ENCODE assay signal across 11 mouse cellular contexts in genomic region chr2:51284781-51285225, GRCm38 (mm10).
A peak's percentile ranks its signal among the peaks of the same experiment; 100 is the strongest.
DNase-seq lines count a peak whose midpoint lies in the region; ATAC-seq lines count a peak whose summit lies in the region.
"Had no signal": no experiment of that assay in that cellular context is flagged by ENCODE, and none has a peak within 500 bp of the region (broad histone marks: within the 10 kb centered on the region; RNA-seq: fewer than 3 reads in every experiment).

No protein-coding gene starts in this region.

- no peaks in the 10 kb centered on the region for H3K36me3 ChIP-seq in midbrain, embryonic 10.5 days
- no peaks in the 10 kb centered on the region for H3K36me3 ChIP-seq in midbrain, embryonic 16.5 days (ENCODE audit: control insufficient read depth, insufficient read depth, low read length)
- no peaks in the 10 kb centered on the region for H3K36me3 ChIP-seq in hindbrain, embryonic 15.5 days
- H3K36me3 ChIP-seq: heart, embryonic 13.5 days; liver, embryonic 13.5 days had no signal

- H3K4me2 ChIP-seq in midbrain, embryonic 16.5 days (ENCODE audit: low read length): no peak overlapping the region
- H3K4me2 ChIP-seq in hindbrain, embryonic 15.5 days: no peak overlapping the region
- H3K4me2 ChIP-seq: heart, embryonic 13.5 days; liver, embryonic 13.5 days had no signal

- H3K4me1 ChIP-seq in midbrain, embryonic 10.5 days: peaks cover 4% of the 10 kb centered on the region; the same call in 1 of the 2 replicates
- H3K4me1 ChIP-seq in midbrain, embryonic 16.5 days (ENCODE audit: control insufficient read depth, insufficient read depth, low read length): peaks cover 3% of the 10 kb centered on the region; the same call in 1 of the 2 replicates
- 0 out of 2 replicates have a peak, but pooled peaks cover 3% of the 10 kb centered on the region for H3K4me1 ChIP-seq in hindbrain, embryonic 15.5 days (replicated peaks)
- H3K4me1 ChIP-seq: liver, embryonic 13.5 days had no signal

- H3K9ac ChIP-seq in midbrain, embryonic 16.5 days (ENCODE audit: low read depth, low read length): no peak overlapping the region
- no peak overlapping the region for H3K9ac ChIP-seq in hindbrain, embryonic 15.5 days
- H3K9ac ChIP-seq: heart, embryonic 13.5 days; liver, embryonic 13.5 days had no signal

- H3K27ac ChIP-seq in midbrain, embryonic 10.5 days (replicated peaks): 0 out of 2 replicates have a peak overlapping the region, but pooled peaks have one; percentile 46
- no peak overlapping the region for H3K27ac ChIP-seq in midbrain, embryonic 16.5 days (ENCODE audit: low read length)
- no peak overlapping the region for H3K27ac ChIP-seq in hindbrain, embryonic 15.5 days (replicated peaks)
- H3K27ac ChIP-seq: heart, embryonic 13.5 days; liver, embryonic 13.5 days had no signal

- 78% methylated on average over 4 of the region's 4 CpGs for WGBS in midbrain, embryonic 10.5 days
- WGBS in midbrain, embryonic 16.5 days: 28% methylated on average over 4 of the region's 4 CpGs
- 29% methylated on average over 4 of the region's 4 CpGs for WGBS in hindbrain, embryonic 15.5 days

- H3K9me3 ChIP-seq in midbrain, embryonic 10.5 days (replicated peaks): no peaks in the 10 kb centered on the region
- H3K9me3 ChIP-seq in midbrain, embryonic 16.5 days (replicated peaks; ENCODE audit: control insufficient read depth, low read length, poor library complexity, severe bottlenecking): no peaks in the 10 kb centered on the region
- H3K9me3 ChIP-seq in hindbrain, embryonic 15.5 days: no peaks in the 10 kb centered on the region
- H3K9me3 ChIP-seq: heart, embryonic 13.5 days; liver, embryonic 13.5 days had no signal

- 0 out of 2 replicates have a peak, but pooled peaks have one; percentile 23 for ATAC-seq in frontal cortex, adult (ENCODE audit: low TSS enrichment)
- no peak for ATAC-seq in midbrain, embryonic 16.5 days
- ATAC-seq in hindbrain, embryonic 15.5 days (ENCODE audit: low FRiP score, low read depth): peak; percentile 51; the same call in 1 of the 2 replicates

- H3K27me3 ChIP-seq in midbrain, embryonic 10.5 days (ENCODE audit: low read depth, poor library complexity, severe bottlenecking): no peaks in the 10 kb centered on the region
- H3K27me3 ChIP-seq in midbrain, embryonic 16.5 days (ENCODE audit: control insufficient read depth, insufficient read depth, low read depth, low read length): no peaks in the 10 kb centered on the region
- H3K27me3 ChIP-seq in hindbrain, embryonic 15.5 days: no peaks in the 10 kb centered on the region
- H3K27me3 ChIP-seq: heart, embryonic 13.5 days; liver, embryonic 13.5 days had no signal

- H3K4me3 ChIP-seq in midbrain, embryonic 10.5 days: no peak overlapping the region
- no peak overlapping the region for H3K4me3 ChIP-seq in midbrain, embryonic 16.5 days (ENCODE audit: low read depth, low read length)
- H3K4me3 ChIP-seq in hindbrain, embryonic 15.5 days: no peak overlapping the region
- H3K4me3 ChIP-seq: heart, embryonic 13.5 days; liver, embryonic 13.5 days had no signal

- DNase-seq in frontal cortex, postnatal 14 days (ENCODE audit: low spot score in 2 of 2): no peak
- DNase-seq in midbrain, embryonic 10.5 days (ENCODE audit: low spot score): no peak
- DNase-seq in retina, embryonic 14.5 days (ENCODE audit: low spot score): peak; percentile 9
- no peak for DNase-seq in urinary bladder, postnatal 14 days (ENCODE audit: low spot score)
- no peak for DNase-seq in left cerebral cortex, adult 18-20 months (ENCODE audit: low spot score in 2 of 2)
- DNase-seq: adrenal gland, adult 8-10 months; liver, embryonic 13.5 days had no signal
